Mouse (Mus musculus): ENCODE data around the gene Skint9.

DNA sequence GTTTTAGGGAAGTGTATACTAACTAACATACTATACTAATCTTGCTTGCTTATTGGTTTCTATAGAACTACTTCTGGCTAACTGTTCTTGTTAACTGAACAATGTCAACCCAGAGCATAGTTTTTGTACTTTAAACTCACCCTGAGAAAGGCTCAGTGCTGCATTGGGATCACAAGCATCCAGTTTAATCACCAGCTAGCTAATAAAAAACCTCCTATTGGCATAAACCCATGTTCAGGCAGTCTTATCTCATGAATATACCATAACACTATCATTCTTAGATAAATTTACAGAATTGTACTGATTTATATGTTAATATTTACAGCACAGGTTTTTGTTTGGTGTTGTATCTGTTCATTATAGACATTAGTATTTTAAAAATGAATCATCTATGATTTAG, 1.6 kb downstream of the Skint9 start:
- TF ChIP-seq CTCF (IDR thresholded peaks at IDR 0.05; ENCODE audit: low read depth) (no peak), EP300 (IDR thresholded peaks at IDR 0.05; ENCODE audit: low read depth) (no peak)
